Mouse (Mus musculus) heart, embryonic 12.5 days (tissue): ENCODE results near the gene Il11. TPM values are rescaled to one million over a fixed set of nuclear protein-coding genes. Genes with fewer than 3 reads are reported as not detected.
"Not testable (repeated sequence)": the region's sequence is repeated elsewhere in the genome, so short reads cannot be mapped to it uniquely, and the experiment has no call there.

Experiments
- ATAC-seq: fragments of 200-750 bp; cut with Nextera tagmentation; 2 replicates; pipeline ENCODE4 v1.8.0; 2017; ENCODE audit warnings: moderate TSS enrichment, moderate library complexity; ENCODE audit not compliant: insufficient number of reproducible peaks, low FRiP score
- H3K27ac ChIP-seq: fragments of 300-500 bp; sonication (generic); 2 replicates; pipeline ENCODE4 v1.5.1; 2016; ENCODE audit warnings: mild to moderate bottlenecking, moderate library complexity; ENCODE audit not compliant: poor library complexity, severe bottlenecking
- H3K27me3 ChIP-seq: fragments of 300-500 bp; sonication (generic); replicated peaks from 2 replicates; pipeline ENCODE4 v1.6.1; 2016; ENCODE audit warnings: mild to moderate bottlenecking, moderate library complexity
- H3K36me3 ChIP-seq: fragments of 300-500 bp; sonication (generic); 2 replicates; pipeline ENCODE4 v1.6.1; 2016; ENCODE audit warnings: mild to moderate bottlenecking, moderate library complexity
- H3K4me1 ChIP-seq: fragments of 300-500 bp; sonication (generic); replicated peaks from 2 replicates; pipeline ENCODE4 v1.6.1; 2016; ENCODE audit warnings: mild to moderate bottlenecking
- H3K4me2 ChIP-seq: fragments of 300-500 bp; sonication (generic); 2 replicates; pipeline ENCODE4 v1.6.1; 2016; ENCODE audit warnings: mild to moderate bottlenecking, moderate library complexity
- H3K4me3 ChIP-seq: fragments of 300-500 bp; sonication (generic); 2 replicates; pipeline ENCODE4 v1.5.1; 2016; ENCODE audit warnings: mild to moderate bottlenecking
- H3K9ac ChIP-seq: fragments of 300-500 bp; sonication (generic); 2 replicates; pipeline ENCODE4 v1.6.1; 2016; ENCODE audit warnings: mild to moderate bottlenecking, moderate library complexity
- H3K9me3 ChIP-seq: fragments of 300-500 bp; sonication (generic); replicated peaks from 2 replicates; pipeline ENCODE4 v1.6.1; 2016; ENCODE audit warnings: mild to moderate bottlenecking, moderate library complexity
- WGBS: fragments of 180-500 bp; shearing (Covaris S2); methylation state at CpG from one replicate; pipeline ENCODE4 v1.1.7; 2016; 5-methylcytosine and 5-hydroxymethylcytosine counted together
- polyA plus RNA-seq: library from polyadenylated mRNA; unstranded; fragments of >200 nt; fragmentation: Nextera tagmentation; extraction: Ambion mirVana; gene quantifications from 2 replicates; pipeline ENCODE4 v1.2.1, GENCODE M21; 2016

Gene Il11
- 0.28 TPM in 1 of 2 replicates, not detected in the other for polyA plus RNA-seq

DNA sequence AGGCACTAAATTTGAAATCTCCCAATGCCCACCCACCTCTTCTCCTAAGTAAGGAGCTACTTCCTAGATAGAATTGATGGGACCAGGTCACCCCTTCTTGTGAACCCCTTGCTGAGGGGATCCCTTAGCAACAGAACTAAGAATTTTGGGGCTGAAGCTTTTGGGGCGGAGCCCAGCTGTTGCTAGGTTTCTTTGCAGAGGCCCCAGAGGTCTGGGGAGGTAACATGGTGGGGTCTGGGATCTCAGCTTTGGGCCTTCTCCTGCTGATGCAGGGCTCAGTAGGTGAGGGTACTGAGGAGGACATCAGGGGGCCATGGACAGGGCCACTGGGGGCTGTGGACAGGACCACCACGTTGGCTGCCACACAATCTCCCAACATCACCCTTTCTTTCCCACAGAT, at the start of gene Il11, which contains the start of gene Tmem190:
TSS of gene Il11 (minus strand) at position 101 of the 400 bp plus-strand sequence.
TSS of gene Tmem190 (plus strand) at position 179 of the 400 bp plus-strand sequence.
- Histone ChIP-seq H3K4me3 (no peak within 1 kb of the TSS), H3K27ac (no peak within 1 kb of the TSS), H3K27me3 (peaks cover 80% of the 10 kb centered on the region), H3K9ac (no peak within 1 kb of the TSS), H3K9me3 (no peaks in the 10 kb centered on the region), H3K4me2 (no peak within 1 kb of the TSS), H3K4me1 (peaks cover 15% of the 10 kb centered on the region), H3K36me3 (no peaks in the 10 kb centered on the region)
- 80% methylated on average over 2 of the region's 2 CpGs for WGBS
- no peak for ATAC-seq

DNA sequence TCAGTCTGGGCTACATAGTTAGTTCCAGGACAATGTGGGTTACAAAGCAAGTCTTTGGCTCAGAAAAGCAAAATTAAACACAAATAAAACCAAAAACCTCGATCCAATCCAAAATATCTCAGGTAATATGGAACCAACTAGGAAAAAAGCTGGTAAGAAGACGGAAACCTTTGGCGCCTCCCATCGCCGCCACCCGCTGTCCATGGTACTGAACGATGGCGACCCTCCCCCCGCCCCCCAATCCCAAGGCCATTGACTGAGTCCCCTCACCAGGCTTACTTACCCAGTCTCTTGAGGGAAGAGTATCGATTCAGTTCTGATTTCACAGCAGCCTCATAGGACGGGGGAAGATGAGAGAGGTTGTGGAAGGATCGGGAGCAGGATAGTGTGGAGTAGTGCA, 47.8 kb upstream of the Il11 start:
- H3K36me3 ChIP-seq = no peaks in the 10 kb centered on the region
- no peak overlapping the region for H3K4me3 ChIP-seq
- no peak overlapping the region for H3K27ac ChIP-seq
- H3K9ac ChIP-seq = no peak overlapping the region
- H3K9me3 ChIP-seq = no peaks in the 10 kb centered on the region
- WGBS = 3% methylated on average over 12 of the region's 12 CpGs
- peaks cover 61% of the 10 kb centered on the region for H3K27me3 ChIP-seq
- H3K4me1 ChIP-seq = no peaks in the 10 kb centered on the region
- no peak overlapping the region for H3K4me2 ChIP-seq
- ATAC-seq = no peak

- no peaks in the 10 kb centered on the region for H3K9me3 ChIP-seq
- H3K27me3 ChIP-seq = peaks cover 17% of the 10 kb centered on the region
- no peak for ATAC-seq
- H3K4me2 ChIP-seq = no peak overlapping the region
- H3K4me1 ChIP-seq = peaks cover 16% of the 10 kb centered on the region; the same call in 1 of the 2 replicates
- H3K36me3 ChIP-seq = no peaks in the 10 kb centered on the region
- 46% methylated on average over 4 of the region's 4 CpGs for WGBS
- no peak overlapping the region for H3K9ac ChIP-seq
- H3K27ac ChIP-seq = no peak overlapping the region
- H3K4me3 ChIP-seq = no peak overlapping the region
Observed at GRCm38 (mm10) chr7:4825365-4825764, 42.7 kb upstream of the Il11 start.

GRCm38 (mm10) chr7:4822162-4822907, 39.7 kb upstream of the Il11 start:
- ATAC-seq = no peak
- H3K4me3 ChIP-seq = no peak overlapping the region
- no peaks in the 10 kb centered on the region for H3K36me3 ChIP-seq
- no peaks in the 10 kb centered on the region for H3K9me3 ChIP-seq
- H3K27me3 ChIP-seq = peaks cover 3% of the 10 kb centered on the region; the same call in 1 of the 2 replicates
- H3K4me1 ChIP-seq = peaks cover 16% of the 10 kb centered on the region; the same call in 1 of the 2 replicates
- no peak overlapping the region for H3K4me2 ChIP-seq
- no peak overlapping the region for H3K9ac ChIP-seq
- no peak overlapping the region for H3K27ac ChIP-seq
- 62% methylated on average over 6 of the region's 6 CpGs for WGBS

- 79% methylated on average over 4 of the region's 4 CpGs for WGBS
- H3K36me3 ChIP-seq = no peaks in the 10 kb centered on the region
- H3K4me2 ChIP-seq = no peak overlapping the region
- no peak for ATAC-seq
- H3K9me3 ChIP-seq = no peaks in the 10 kb centered on the region
- H3K27ac ChIP-seq = no peak overlapping the region
- H3K9ac ChIP-seq = no peak overlapping the region
- H3K4me1 ChIP-seq = peaks cover 16% of the 10 kb centered on the region; the same call in 1 of the 2 replicates
- peaks cover 3% of the 10 kb centered on the region; the same call in 1 of the 2 replicates for H3K27me3 ChIP-seq
- no peak overlapping the region for H3K4me3 ChIP-seq
Observed at GRCm38 (mm10) chr7:4821690-4822089, 39.0 kb upstream of the Il11 start.

DNA sequence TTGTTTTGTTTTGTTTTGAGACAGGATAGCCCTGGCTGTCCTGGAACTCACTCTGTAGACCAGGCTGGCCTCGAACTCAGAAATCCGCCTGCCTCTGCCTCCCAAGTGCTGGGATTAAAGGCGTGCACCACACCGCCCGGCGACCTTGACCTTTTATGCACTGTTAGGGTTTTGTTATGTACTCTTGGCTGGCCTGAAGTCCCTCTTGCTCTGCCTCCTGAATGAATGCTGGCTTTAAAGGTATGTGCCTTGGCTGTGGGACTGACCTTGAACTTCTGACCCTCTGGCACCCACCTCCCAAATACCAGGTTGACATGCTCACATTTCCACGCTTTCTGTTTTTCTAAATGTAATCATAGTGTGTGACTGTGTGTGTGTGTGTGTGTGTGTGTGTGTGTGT, 38.3 kb upstream of the Il11 start:
- ATAC-seq, H3K9ac ChIP-seq, H3K36me3 ChIP-seq, H3K9me3 ChIP-seq, H3K4me2 ChIP-seq, H3K27me3 ChIP-seq, H3K27ac ChIP-seq, H3K4me3 ChIP-seq: not testable (repeated sequence)
- 84% methylated on average over 7 of the region's 7 CpGs for WGBS
- H3K4me1 ChIP-seq = peaks cover 16% of the 10 kb centered on the region; the same call in 1 of the 2 replicates

DNA sequence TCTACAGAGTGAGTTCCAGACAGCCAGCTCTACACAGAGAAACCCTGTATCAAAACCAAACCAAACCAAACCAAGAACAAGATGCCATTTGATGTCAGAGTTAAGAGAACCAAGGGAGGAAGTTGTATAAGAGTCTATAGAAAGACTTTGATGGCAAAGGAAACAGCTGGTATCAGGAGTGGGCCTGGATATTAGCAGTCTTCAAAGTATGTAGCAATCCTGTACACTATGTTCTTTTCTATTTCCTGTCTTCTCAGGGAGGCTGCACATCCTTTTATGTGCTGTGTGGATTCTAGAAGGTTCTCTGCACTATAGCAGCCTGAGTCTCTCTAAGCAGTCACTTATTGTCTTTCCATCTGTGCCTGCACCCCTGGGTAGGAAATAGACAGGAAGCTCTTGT, 33.9 kb upstream of the Il11 start:
- peaks cover 8% of the 10 kb centered on the region for H3K4me1 ChIP-seq
- no peak overlapping the region for H3K9ac ChIP-seq
- no peak overlapping the region for H3K4me2 ChIP-seq
- H3K9me3 ChIP-seq = no peaks in the 10 kb centered on the region
- no peaks in the 10 kb centered on the region for H3K36me3 ChIP-seq
- H3K27ac ChIP-seq = no peak overlapping the region
- H3K4me3 ChIP-seq = no peak overlapping the region
- no peaks in the 10 kb centered on the region for H3K27me3 ChIP-seq
- no peak for ATAC-seq

- H3K36me3 ChIP-seq = peaks cover 28% of the 10 kb centered on the region
- no peak overlapping the region for H3K9ac ChIP-seq
- WGBS = 25% methylated on average over 8 of the region's 8 CpGs
- H3K27me3 ChIP-seq = no peaks in the 10 kb centered on the region
- H3K4me3 ChIP-seq = peak overlapping the region; percentile 100
- no peaks in the 10 kb centered on the region for H3K9me3 ChIP-seq
- peak overlapping the region; percentile 69 for H3K4me2 ChIP-seq
- peaks cover 29% of the 10 kb centered on the region for H3K4me1 ChIP-seq
- H3K27ac ChIP-seq = peak overlapping the region; percentile 78
- ATAC-seq = no peak
Observed at GRCm38 (mm10) chr7:4813105-4813791, 30.6 kb upstream of the Il11 start.

- under 1% methylated on average over 62 of the region's 62 CpGs for WGBS
- peak within 1 kb of the TSS; percentile 77 for H3K4me2 ChIP-seq
- H3K36me3 ChIP-seq = peaks cover 32% of the 10 kb centered on the region
- H3K27me3 ChIP-seq = no peaks in the 10 kb centered on the region
- peak within 1 kb of the TSS; percentile 87 for H3K27ac ChIP-seq
- no peaks in the 10 kb centered on the region for H3K9me3 ChIP-seq
- H3K4me1 ChIP-seq = peaks cover 29% of the 10 kb centered on the region
- H3K9ac ChIP-seq = peak within 1 kb of the TSS; percentile 100
- H3K4me3 ChIP-seq = peak within 1 kb of the TSS; percentile 100
- ATAC-seq = peak; percentile 99
Observed at GRCm38 (mm10) chr7:4812303-4813104, 29.8 kb upstream of the Il11 start, which contains the start of gene Ube2s. Ube2s (minus strand) TSS chr7:4812590.

GRCm38 (mm10) chr7:4811842-4812302, 29.2 kb upstream of the Il11 start:
- under 1% methylated on average over 33 of the region's 36 CpGs for WGBS
- H3K9me3 ChIP-seq = no peaks in the 10 kb centered on the region
- ATAC-seq = no peak
- H3K9ac ChIP-seq = peak overlapping the region; percentile 100
- peaks cover 38% of the 10 kb centered on the region for H3K36me3 ChIP-seq
- H3K4me2 ChIP-seq = peak overlapping the region; percentile 77
- H3K27me3 ChIP-seq = no peaks in the 10 kb centered on the region
- H3K4me1 ChIP-seq = peaks cover 29% of the 10 kb centered on the region
- peak overlapping the region; percentile 87 for H3K27ac ChIP-seq
- peak overlapping the region; percentile 100 for H3K4me3 ChIP-seq
